Mouse (Mus musculus) G1E (cell line): Measurements from ENCODE around the gene Cacnb1.

ENCODE experiments used
- CTCF ChIP-seq: IDR thresholded peaks from 2 replicates; pipeline ENCODE4 v1.5.1; 2012; ENCODE audit warnings: low read depth, low read length, inconsistent platforms, mixed read lengths
- GATA1 ChIP-seq: IDR thresholded peaks from 2 replicates; pipeline ENCODE4 v1.6.1; 2012; ENCODE audit warnings: borderline replicate concordance, low read length, inconsistent platforms, mixed read lengths

GRCm38 (mm10) chr11:97998074-97998793 lies 24.6 kb downstream of the Cacnb1 start:
- TF ChIP-seq GATA1 (no peak), CTCF (no peak)
